16 mouse cellular contexts compared by ENCODE assay signal in the genomic region with DNA sequence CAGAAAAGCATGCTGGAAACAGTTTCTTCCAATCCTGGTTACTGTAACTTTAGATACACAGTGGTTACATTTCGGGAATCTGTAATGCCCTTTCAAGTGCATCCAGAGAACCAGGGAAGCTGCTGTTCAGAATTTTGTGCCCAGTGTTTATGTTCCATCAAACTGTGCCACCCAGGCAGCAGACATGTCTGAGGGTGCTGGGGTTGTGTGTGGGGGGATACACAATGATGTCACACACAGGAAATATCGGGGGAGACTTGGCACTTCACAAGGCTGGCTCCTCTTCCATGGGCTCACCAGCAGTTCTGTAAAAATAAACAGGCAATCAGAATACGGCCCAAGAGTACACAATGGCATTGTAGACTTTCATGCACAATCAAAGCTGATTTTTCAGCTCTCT.
A peak's percentile ranks its signal among the peaks of the same experiment; 100 is the strongest.
DNase-seq lines count a peak whose midpoint lies in the region; ATAC-seq and TF ChIP-seq lines count a peak whose summit lies in the region.
"Had no signal": no experiment of that assay in that cellular context is flagged by ENCODE, and none has a peak within 500 bp of the region (broad histone marks: within the 10 kb centered on the region; RNA-seq: fewer than 3 reads in every experiment).

No protein-coding gene starts in this region.

- no peak overlapping the region for H3K4me3 ChIP-seq in layer of hippocampus, adult 2 months
- no peak overlapping the region for H3K4me3 ChIP-seq in neural tube, embryonic 11.5 days (ENCODE audit: low read depth, low read length)
- H3K4me3 ChIP-seq in embryonic facial prominence, embryonic 13.5 days: no peak overlapping the region
- H3K4me3 ChIP-seq in liver, embryonic 11.5 days (ENCODE audit: low read depth, low read length): no peak overlapping the region
- H3K4me3 ChIP-seq: forebrain, embryonic 13.5 days; liver, embryonic 15.5 days; megakaryocyte, embryonic 14.5 days; midbrain, embryonic 15.5 days; myocyte had no signal

- H3K4me1 ChIP-seq in neural tube, embryonic 11.5 days (ENCODE audit: control insufficient read depth, insufficient read depth, low read length): no peaks in the 10 kb centered on the region
- peaks cover 32% of the 10 kb centered on the region for H3K4me1 ChIP-seq in embryonic facial prominence, embryonic 13.5 days
- no peaks in the 10 kb centered on the region for H3K4me1 ChIP-seq in liver, embryonic 11.5 days (replicated peaks; ENCODE audit: control insufficient read depth, insufficient read depth, low read length)
- H3K4me1 ChIP-seq: forebrain, embryonic 13.5 days; liver, embryonic 15.5 days; megakaryocyte, embryonic 14.5 days; midbrain, embryonic 15.5 days had no signal

- no peaks in the 10 kb centered on the region for H3K9me3 ChIP-seq in neural tube, embryonic 11.5 days (ENCODE audit: control insufficient read depth, low read length)
- no peaks in the 10 kb centered on the region for H3K9me3 ChIP-seq in embryonic facial prominence, embryonic 13.5 days
- no peaks in the 10 kb centered on the region for H3K9me3 ChIP-seq in liver, embryonic 11.5 days (ENCODE audit: control insufficient read depth, low read length)
- H3K9me3 ChIP-seq: forebrain, embryonic 13.5 days; liver, embryonic 15.5 days; megakaryocyte, embryonic 14.5 days; midbrain, embryonic 15.5 days had no signal

- H3K4me2 ChIP-seq in neural tube, embryonic 11.5 days (ENCODE audit: low read depth): no peak overlapping the region
- peak overlapping the region; percentile 14; the same call in 1 of the 2 replicates for H3K4me2 ChIP-seq in embryonic facial prominence, embryonic 13.5 days
- H3K4me2 ChIP-seq in liver, embryonic 11.5 days: no peak overlapping the region
- H3K4me2 ChIP-seq: forebrain, embryonic 13.5 days; liver, embryonic 15.5 days; midbrain, embryonic 15.5 days had no signal

- WGBS in neural tube, embryonic 11.5 days: 78% methylated on average over 3 of the region's 3 CpGs
- WGBS in embryonic facial prominence, embryonic 13.5 days: 37% methylated on average over 3 of the region's 3 CpGs
- WGBS in liver, embryonic 11.5 days: 60% methylated on average over 3 of the region's 3 CpGs

- peak; percentile 16 to 19 for DNase-seq in layer of hippocampus, adult 2 months (ENCODE audit: low spot score in 2 of 2)
- DNase-seq in layer of hippocampus, postnatal 25 days (ENCODE audit: extremely low spot score in 1 of 2, low spot score in 1 of 2): no peak
- peak; percentile 10 for DNase-seq in neural tube, embryonic 11.5 days (ENCODE audit: low spot score)
- DNase-seq in neural tube, embryonic 10.5 days (ENCODE audit: extremely low spot score, low spot score): no peak
- no peak for DNase-seq in liver, embryonic 11.5 days (ENCODE audit: low spot score)
- DNase-seq in adrenal gland, adult 2 months: no peak
- DNase-seq: cerebellum, adult 9-10 months; kidney, postnatal 36 days; right cerebral cortex, postnatal 14 days; spleen, adult 18-20 months had no signal

- H3K36me3 ChIP-seq in neural tube, embryonic 11.5 days (ENCODE audit: control insufficient read depth, insufficient read depth, low read length): no peaks in the 10 kb centered on the region
- H3K36me3 ChIP-seq in embryonic facial prominence, embryonic 13.5 days: no peaks in the 10 kb centered on the region
- H3K36me3 ChIP-seq in liver, embryonic 11.5 days (ENCODE audit: control insufficient read depth, insufficient read depth, low read length): no peaks in the 10 kb centered on the region
- H3K36me3 ChIP-seq: liver, embryonic 15.5 days; midbrain, embryonic 15.5 days had no signal

- no peak for ATAC-seq in neural tube, embryonic 11.5 days (ENCODE audit: insufficient read depth, low FRiP score, low TSS enrichment)
- ATAC-seq in embryonic facial prominence, embryonic 13.5 days (ENCODE audit: insufficient number of reproducible peaks, insufficient read depth, low FRiP score, low TSS enrichment, low read depth): no peak
- no peak for ATAC-seq in liver, embryonic 11.5 days (replicated peaks; ENCODE audit: low FRiP score)
- ATAC-seq: forebrain, embryonic 13.5 days; midbrain, embryonic 15.5 days had no signal

- no peaks in the 10 kb centered on the region for H3K27me3 ChIP-seq in neural tube, embryonic 11.5 days (ENCODE audit: control insufficient read depth, insufficient read depth, low read length)
- H3K27me3 ChIP-seq in embryonic facial prominence, embryonic 13.5 days: no peaks in the 10 kb centered on the region
- H3K27me3 ChIP-seq in liver, embryonic 11.5 days (replicated peaks; ENCODE audit: control insufficient read depth, insufficient read depth, low read length): no peaks in the 10 kb centered on the region
- H3K27me3 ChIP-seq: forebrain, embryonic 13.5 days; liver, embryonic 15.5 days; megakaryocyte, embryonic 14.5 days; midbrain, embryonic 15.5 days had no signal

- no peak overlapping the region for H3K9ac ChIP-seq in neural tube, embryonic 11.5 days (ENCODE audit: low read length)
- H3K9ac ChIP-seq in embryonic facial prominence, embryonic 13.5 days: no peak overlapping the region
- no peak overlapping the region for H3K9ac ChIP-seq in liver, embryonic 11.5 days (ENCODE audit: low read depth, low read length)
- H3K9ac ChIP-seq: forebrain, embryonic 13.5 days; liver, embryonic 15.5 days; midbrain, embryonic 15.5 days had no signal

- H3K27ac ChIP-seq in layer of hippocampus, adult 2 months: 0 out of 2 replicates have a peak overlapping the region, but pooled peaks have one; percentile 20
- H3K27ac ChIP-seq in neural tube, embryonic 11.5 days (ENCODE audit: low read depth, low read length): no peak overlapping the region
- H3K27ac ChIP-seq in embryonic facial prominence, embryonic 13.5 days: peak overlapping the region; percentile 76
- no peak overlapping the region for H3K27ac ChIP-seq in liver, embryonic 11.5 days (ENCODE audit: low read depth, low read length)
- H3K27ac ChIP-seq: forebrain, embryonic 13.5 days; liver, embryonic 15.5 days; midbrain, embryonic 15.5 days had no signal

- TF ChIP-seq CTCF in layer of hippocampus, adult 2 months (conservative IDR thresholded peaks at IDR 0.05): no peak

Comparison
In these comparisons a context has a peak if more than half of its experiments do, and no peak if none do; other contexts are left out.
1. DNase-seq: peak in layer of hippocampus, adult 2 months (2 of 2) and neural tube, embryonic 11.5 days (single experiment); none in layer of hippocampus, postnatal 25 days (0 of 2), neural tube, embryonic 10.5 days (single experiment), liver, embryonic 11.5 days (single experiment) and adrenal gland, adult 2 months (single experiment).
2. H3K27ac ChIP-seq: peak in layer of hippocampus, adult 2 months (single experiment) and embryonic facial prominence, embryonic 13.5 days (single experiment); none in neural tube, embryonic 11.5 days (single experiment) and liver, embryonic 11.5 days (single experiment).